Mouse (Mus musculus): Measurements from ENCODE around the gene Bmp2. TPM values are rescaled to one million over a fixed set of nuclear protein-coding genes. Genes with fewer than 3 reads are reported as not detected.

Gene Bmp2
- polyA plus RNA-seq, 1 experiment from 2014 or later: 1.6 TPM

- no peak overlapping the region for H3K4me3 ChIP-seq
- H3K4me2 ChIP-seq: no peak overlapping the region
- no peaks in the 10 kb centered on the region for H3K4me1 ChIP-seq (replicated peaks)
- no peak overlapping the region for H3K27ac ChIP-seq
- no peaks in the 10 kb centered on the region for H3K9me3 ChIP-seq
- H3K27me3 ChIP-seq: no peaks in the 10 kb centered on the region
- no peak overlapping the region for H3K9ac ChIP-seq
- H3K36me3 ChIP-seq: no peaks in the 10 kb centered on the region
- no peak for ATAC-seq (ENCODE audit: low FRiP score)
- 68% methylated on average over 9 of the region's 9 CpGs for WGBS
Observed at GRCm38 (mm10) chr2:133535481-133535880, 16.5 kb upstream of the Bmp2 start.

GRCm38 (mm10) chr2:133536812-133537211, 15.1 kb upstream of the Bmp2 start:
- Histone ChIP-seq H3K4me3 (no peak overlapping the region), H3K9me3 (no peaks in the 10 kb centered on the region), H3K27me3 (no peaks in the 10 kb centered on the region), H3K4me1 (replicated peaks) (no peaks in the 10 kb centered on the region), H3K27ac (no peak overlapping the region), H3K4me2 (no peak overlapping the region), H3K36me3 (no peaks in the 10 kb centered on the region), H3K9ac (no peak overlapping the region)
- no peak for ATAC-seq (ENCODE audit: low FRiP score)
- 92% methylated on average over 7 of the region's 7 CpGs for WGBS

GRCm38 (mm10) chr2:133540702-133541101, 11.3 kb upstream of the Bmp2 start:
- no peaks in the 10 kb centered on the region for H3K27me3 ChIP-seq
- ATAC-seq (ENCODE audit: low FRiP score): no peak
- H3K27ac ChIP-seq: no peak overlapping the region
- H3K36me3 ChIP-seq: no peaks in the 10 kb centered on the region
- no peak overlapping the region for H3K9ac ChIP-seq
- no peaks in the 10 kb centered on the region for H3K9me3 ChIP-seq
- WGBS: 49% methylated on average over 1 of the region's 1 CpGs
- no peak overlapping the region for H3K4me3 ChIP-seq
- no peak overlapping the region for H3K4me2 ChIP-seq
- H3K4me1 ChIP-seq (replicated peaks): no peaks in the 10 kb centered on the region

- H3K4me1 ChIP-seq (replicated peaks): peaks cover 31% of the 10 kb centered on the region
- peaks cover 52% of the 10 kb centered on the region for H3K27me3 ChIP-seq
- no peaks in the 10 kb centered on the region for H3K36me3 ChIP-seq
- H3K9ac ChIP-seq: no peak overlapping the region
- 30% methylated on average over 4 of the region's 4 CpGs for WGBS
- H3K4me3 ChIP-seq: no peak overlapping the region
- H3K9me3 ChIP-seq: no peaks in the 10 kb centered on the region
- H3K27ac ChIP-seq: no peak overlapping the region
- ATAC-seq (ENCODE audit: low FRiP score): no peak
- H3K4me2 ChIP-seq: no peak overlapping the region
Observed at GRCm38 (mm10) chr2:133550238-133550682, 1.7 kb upstream of the Bmp2 start.

- WGBS: under 1% methylated on average over 37 of the region's 48 CpGs
- H3K27ac ChIP-seq: no peak overlapping the region
- ATAC-seq (ENCODE audit: low FRiP score): peak; percentile 4; the same call in 1 of the 2 replicates
- H3K4me3 ChIP-seq: peak overlapping the region; percentile 59
- no peaks in the 10 kb centered on the region for H3K9me3 ChIP-seq
- peaks cover 74% of the 10 kb centered on the region for H3K27me3 ChIP-seq
- H3K9ac ChIP-seq: peak overlapping the region; percentile 72
- H3K36me3 ChIP-seq: no peaks in the 10 kb centered on the region
- peaks cover 31% of the 10 kb centered on the region for H3K4me1 ChIP-seq (replicated peaks)
- H3K4me2 ChIP-seq: peak overlapping the region; percentile 97
Observed at GRCm38 (mm10) chr2:133552842-133553465, 995 bp downstream of the Bmp2 start.

GRCm38 (mm10) chr2:133553911-133554285, 1.9 kb downstream of the Bmp2 start:
- H3K9me3 ChIP-seq: no peaks in the 10 kb centered on the region
- H3K36me3 ChIP-seq: no peaks in the 10 kb centered on the region
- WGBS: 33% methylated on average over 9 of the region's 9 CpGs
- no peak overlapping the region for H3K27ac ChIP-seq
- peaks cover 75% of the 10 kb centered on the region for H3K27me3 ChIP-seq
- peak overlapping the region; percentile 63; the same call in 1 of the 2 replicates for H3K9ac ChIP-seq
- H3K4me2 ChIP-seq: peak overlapping the region; percentile 97
- peak overlapping the region; percentile 59 for H3K4me3 ChIP-seq
- peaks cover 31% of the 10 kb centered on the region for H3K4me1 ChIP-seq (replicated peaks)
- no peak for ATAC-seq (ENCODE audit: low FRiP score)

GRCm38 (mm10) chr2:133554286-133555021, 2.5 kb downstream of the Bmp2 start:
- WGBS: 1% methylated on average over 55 of the region's 55 CpGs
- Histone ChIP-seq H3K4me2 (peak overlapping the region; percentile 97), H3K27me3 (peaks cover 77% of the 10 kb centered on the region), H3K27ac (no peak overlapping the region), H3K9ac (peak overlapping the region; percentile 63; the same call in 1 of the 2 replicates), H3K36me3 (no peaks in the 10 kb centered on the region), H3K4me1 (replicated peaks) (peaks cover 31% of the 10 kb centered on the region), H3K9me3 (no peaks in the 10 kb centered on the region), H3K4me3 (peak overlapping the region; percentile 59)
- ATAC-seq (ENCODE audit: low FRiP score): peak; percentile 43

- H3K36me3 ChIP-seq: no peaks in the 10 kb centered on the region
- ATAC-seq (ENCODE audit: low FRiP score): no peak
- no peak overlapping the region for H3K4me3 ChIP-seq
- H3K4me1 ChIP-seq (replicated peaks): no peaks in the 10 kb centered on the region
- 79% methylated on average over 10 of the region's 10 CpGs for WGBS
- H3K9me3 ChIP-seq: no peaks in the 10 kb centered on the region
- no peak overlapping the region for H3K27ac ChIP-seq
- H3K4me2 ChIP-seq: no peak overlapping the region
- no peaks in the 10 kb centered on the region for H3K27me3 ChIP-seq
- H3K9ac ChIP-seq: no peak overlapping the region
Observed at GRCm38 (mm10) chr2:133564248-133564886, 12.4 kb downstream of the Bmp2 start.

GRCm38 (mm10) chr2:133565424-133565823, 13.5 kb downstream of the Bmp2 start:
- 92% methylated on average over 5 of the region's 5 CpGs for WGBS
- H3K4me3 ChIP-seq: no peak overlapping the region
- no peaks in the 10 kb centered on the region for H3K36me3 ChIP-seq
- no peak overlapping the region for H3K27ac ChIP-seq
- no peaks in the 10 kb centered on the region for H3K27me3 ChIP-seq
- no peaks in the 10 kb centered on the region for H3K4me1 ChIP-seq (replicated peaks)
- H3K9ac ChIP-seq: no peak overlapping the region
- H3K4me2 ChIP-seq: no peak overlapping the region
- H3K9me3 ChIP-seq: no peaks in the 10 kb centered on the region
- no peak for ATAC-seq (ENCODE audit: low FRiP score)

GRCm38 (mm10) chr2:133565995-133566710, 14.2 kb downstream of the Bmp2 start:
- ATAC-seq (ENCODE audit: low FRiP score): no peak
- no peak overlapping the region for H3K9ac ChIP-seq
- no peaks in the 10 kb centered on the region for H3K9me3 ChIP-seq
- no peak overlapping the region for H3K4me3 ChIP-seq
- H3K27ac ChIP-seq: no peak overlapping the region
- H3K4me1 ChIP-seq (replicated peaks): no peaks in the 10 kb centered on the region
- H3K36me3 ChIP-seq: no peaks in the 10 kb centered on the region
- H3K27me3 ChIP-seq: no peaks in the 10 kb centered on the region
- no peak overlapping the region for H3K4me2 ChIP-seq
- 82% methylated on average over 14 of the region's 14 CpGs for WGBS

GRCm38 (mm10) chr2:133591562-133592255, 39.8 kb downstream of the Bmp2 start:
- no peaks in the 10 kb centered on the region for H3K9me3 ChIP-seq
- no peak for ATAC-seq (ENCODE audit: low FRiP score)
- H3K4me3 ChIP-seq: no peak overlapping the region
- no peak overlapping the region for H3K27ac ChIP-seq
- H3K4me1 ChIP-seq (replicated peaks): peaks cover 5% of the 10 kb centered on the region; the same call in 1 of the 2 replicates
- no peak overlapping the region for H3K9ac ChIP-seq
- H3K36me3 ChIP-seq: no peaks in the 10 kb centered on the region
- no peaks in the 10 kb centered on the region for H3K27me3 ChIP-seq
- no peak overlapping the region for H3K4me2 ChIP-seq
- WGBS: 64% methylated on average over 12 of the region's 12 CpGs

Measured in hindbrain, embryonic 13.5 days (tissue).